Mouse (Mus musculus) layer of hippocampus, adult 8-10 months (tissue): ENCODE data around the gene Kcnab1. TPM values are rescaled to one million over a fixed set of nuclear protein-coding genes. Genes with fewer than 3 reads are reported as not detected.
"Not testable (repeated sequence)": the region's sequence is repeated elsewhere in the genome, so short reads cannot be mapped to it uniquely, and the experiment has no call there.

Source experiments
- DNase-seq, 2 experiments: peaks; one replicate each; pipeline ENCODE4 v3.0.0; 2022; ENCODE audit warnings: low spot score in 2 of 2
- total RNA-seq, 4 experiments: library from RNA; stranded (reverse); gene quantifications; 2 replicates each; pipeline ENCODE4 v1.2.4; 2022

Kcnab1 gene
- total RNA-seq, 4 experiments from 2014 or later = 146 to 154 (median 147) TPM

- peak in 1 of 2 experiments; percentile 44 for DNase-seq
These were observed 254.3 kb downstream of the Kcnab1 start for GRCm38 (mm10) chr3:65363438-65363837.

- DNase-seq = no peak
These were observed 256.0 kb downstream of the Kcnab1 start for GRCm38 (mm10) chr3:65365184-65365583.

- no peak for DNase-seq
These were observed 256.9 kb downstream of the Kcnab1 start for GRCm38 (mm10) chr3:65365921-65366710.

- no peak for DNase-seq
These were observed 258.8 kb downstream of the Kcnab1 start for GRCm38 (mm10) chr3:65367944-65368343.

GRCm38 (mm10) chr3:65372552-65372951 is 263.4 kb downstream of the Kcnab1 start:
- DNase-seq = no peak

DNA sequence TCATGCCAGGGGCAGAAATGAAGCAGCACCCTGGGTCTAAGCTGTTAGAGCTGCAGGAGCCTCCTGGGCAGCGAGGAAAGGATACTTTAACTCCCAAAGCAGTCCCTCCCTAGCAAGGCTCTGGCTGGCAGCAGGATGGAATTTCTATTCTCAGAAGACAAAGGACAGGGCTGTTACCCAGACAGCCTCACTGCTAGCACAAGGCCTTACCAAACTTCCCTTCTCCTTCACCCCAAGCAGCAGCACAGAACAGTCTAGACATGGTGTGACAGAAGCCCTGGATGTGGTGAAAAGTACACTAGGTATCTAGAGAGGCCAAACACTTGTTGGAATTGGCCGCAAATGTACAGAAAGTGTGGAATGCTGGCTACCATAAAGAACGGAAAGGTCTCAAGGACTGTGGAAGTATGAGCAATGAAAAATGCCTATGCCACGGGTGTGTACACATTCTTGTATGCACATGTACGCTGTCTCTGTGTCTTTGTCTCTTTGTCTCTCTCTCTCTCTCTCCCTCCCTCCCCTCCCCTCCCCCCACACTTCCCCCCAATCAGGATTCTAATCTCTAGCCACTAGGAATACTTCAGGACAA is 264.5 kb downstream of the Kcnab1 start:
- DNase-seq = no peak

GRCm38 (mm10) chr3:65374729-65375128 is 265.5 kb downstream of the Kcnab1 start:
- DNase-seq = no peak

- DNase-seq = no peak
These were observed 269.5 kb downstream of the Kcnab1 start for GRCm38 (mm10) chr3:65378724-65379123.

DNA sequence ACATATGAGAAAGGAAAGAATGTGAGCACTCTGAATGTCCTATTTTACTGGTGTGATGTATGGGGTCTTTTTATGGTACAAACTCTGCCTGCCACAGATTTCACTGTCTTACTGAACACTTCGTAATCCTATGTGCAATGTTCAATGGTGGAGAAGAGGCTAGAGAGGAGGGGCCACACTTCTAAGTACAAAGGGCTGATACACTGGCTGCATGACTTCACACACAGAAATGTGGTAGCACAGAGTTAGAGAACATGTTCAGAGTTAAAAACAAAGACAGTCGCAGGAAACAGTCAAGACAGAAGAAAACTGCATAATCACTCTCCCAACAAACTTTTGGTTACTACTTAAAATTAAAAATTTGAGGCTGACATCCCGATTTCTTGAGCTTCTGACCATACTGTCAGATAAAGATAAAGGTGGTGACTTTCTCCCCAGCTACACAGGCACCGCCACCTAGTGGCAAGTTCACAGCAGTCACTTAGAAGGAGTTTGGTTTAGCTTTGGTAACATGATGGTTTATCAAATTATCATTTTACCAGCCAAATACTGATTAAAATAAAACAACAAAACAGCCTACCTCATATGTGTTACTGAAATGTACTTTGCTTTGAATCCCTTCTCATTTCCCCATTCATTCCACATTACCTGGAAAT is 270.8 kb downstream of the Kcnab1 start:
- DNase-seq = no peak

GRCm38 (mm10) chr3:65381094-65381493 is 271.9 kb downstream of the Kcnab1 start:
- DNase-seq = no peak

DNA sequence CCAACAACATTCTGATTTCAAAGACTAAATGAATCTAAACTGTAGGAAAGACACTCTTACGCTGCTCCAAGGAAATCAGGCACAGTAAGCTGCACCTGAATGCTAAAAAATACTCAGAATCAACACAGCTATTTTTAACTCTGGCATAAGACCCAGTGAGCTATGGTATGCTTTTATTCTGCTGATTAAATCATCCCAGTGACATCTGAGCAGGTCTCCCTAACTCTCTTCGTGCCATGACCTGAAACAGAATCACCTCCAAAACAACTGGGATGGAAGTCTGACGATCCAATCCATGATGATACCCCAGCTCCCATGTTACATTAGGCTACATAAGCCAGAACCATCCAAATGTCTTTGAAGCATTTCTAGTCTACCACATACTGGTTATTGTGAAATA is 275.2 kb downstream of the Kcnab1 start:
- no peak for DNase-seq

DNA sequence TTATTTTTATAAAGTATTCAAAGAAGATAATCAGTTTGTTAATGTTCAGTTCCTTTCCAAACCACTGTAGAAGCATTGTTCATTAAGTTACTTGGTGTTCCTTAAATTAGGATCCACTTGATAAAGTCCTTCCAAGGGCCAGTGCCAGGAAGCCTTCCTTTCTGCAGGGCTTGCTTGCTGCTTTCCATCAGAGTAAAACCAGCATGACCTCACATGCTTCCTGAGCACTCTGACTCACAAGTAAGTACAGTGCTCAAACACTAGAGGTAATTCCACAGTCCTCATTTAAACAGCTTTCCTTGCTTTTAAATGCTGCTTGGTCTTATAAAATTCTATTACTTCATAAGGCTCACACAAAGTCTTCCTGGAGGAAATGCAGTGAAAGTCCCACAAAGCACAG is 276.6 kb downstream of the Kcnab1 start:
- DNase-seq = no peak

- DNase-seq = no peak
These were observed 282.1 kb downstream of the Kcnab1 start for GRCm38 (mm10) chr3:65391222-65391783.

GRCm38 (mm10) chr3:65391784-65392420 is 282.7 kb downstream of the Kcnab1 start:
- DNase-seq = no peak

DNA sequence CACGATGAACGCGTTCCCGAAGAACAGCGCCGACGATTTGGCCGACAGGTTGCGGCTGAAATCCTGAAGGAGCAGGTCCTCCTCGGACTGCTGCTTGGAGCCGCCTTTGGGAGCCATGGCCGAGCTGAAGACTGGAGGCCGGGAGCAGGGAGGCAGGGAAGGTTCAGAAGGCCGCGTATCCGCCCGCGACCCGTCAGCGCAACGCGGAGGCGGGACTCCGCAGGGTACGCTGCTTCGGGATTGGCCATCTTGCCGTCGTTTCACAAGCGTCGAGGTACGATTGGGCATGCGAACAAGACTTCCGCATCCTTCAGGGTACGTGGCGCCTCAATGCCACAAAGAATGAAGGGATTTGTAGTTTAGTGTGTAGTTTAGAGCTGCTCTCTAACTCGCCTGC is 283.2 kb downstream of the Kcnab1 start, which contains the start of gene Ssr3:
TSS of gene Ssr3 (minus strand) at position 203 of the 397 bp plus-strand sequence.
- DNase-seq = peak; percentile 97 to 98

DNA sequence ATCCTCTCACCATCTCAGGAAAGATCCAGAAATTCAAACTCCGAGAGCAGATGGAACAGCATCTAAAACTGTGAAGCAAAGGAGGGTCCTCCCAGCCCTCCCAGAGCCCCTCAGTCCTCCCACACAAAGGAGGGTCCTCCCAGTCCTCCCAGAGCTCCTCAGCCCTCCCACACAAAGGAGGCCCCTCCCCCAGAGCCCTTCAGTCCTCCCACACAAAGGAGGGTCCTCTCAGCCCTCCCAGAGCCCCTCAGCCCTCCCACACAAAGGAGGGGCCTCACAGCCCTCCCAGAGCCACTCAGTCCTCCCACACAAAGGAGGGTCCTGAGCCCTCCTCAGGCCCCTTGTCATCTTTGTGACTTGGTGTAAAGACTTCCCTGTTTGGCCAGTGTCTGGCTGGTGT is 285.9 kb downstream of the Kcnab1 start:
- DNase-seq = not testable (repeated sequence)

DNA sequence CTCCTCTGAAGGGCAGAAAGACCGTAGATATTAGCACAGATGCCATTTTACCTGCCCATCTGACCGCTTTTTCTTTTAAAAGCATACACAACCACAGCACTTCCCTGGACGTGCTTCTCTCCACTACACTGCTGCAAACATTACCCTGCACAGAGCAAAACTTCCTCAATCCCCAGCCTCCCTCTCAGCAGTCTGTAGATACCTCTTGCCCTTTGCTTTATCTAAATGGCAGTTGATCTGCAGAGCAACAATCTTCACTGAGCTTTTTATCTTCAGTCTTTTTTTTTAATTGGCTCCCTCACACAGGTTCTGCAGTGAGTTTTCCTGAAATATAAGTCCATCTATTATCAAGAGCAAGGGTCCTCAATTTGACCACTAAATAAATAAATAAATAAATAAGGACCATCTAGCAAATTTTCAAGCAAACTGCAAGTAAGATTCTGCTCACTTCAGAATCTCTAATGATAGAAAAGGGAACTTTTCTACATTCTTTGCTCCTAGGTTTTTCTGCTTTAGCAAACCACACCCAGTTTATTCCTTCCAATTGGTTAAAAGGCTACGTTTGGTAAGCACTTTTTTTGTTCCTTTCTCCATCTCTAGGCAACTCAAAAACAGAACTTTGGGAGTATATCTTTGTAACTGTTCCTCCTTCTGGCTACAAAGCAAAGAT is 287.8 kb downstream of the Kcnab1 start:
- no peak for DNase-seq

GRCm38 (mm10) chr3:65397566-65397965 is 288.4 kb downstream of the Kcnab1 start:
- no peak for DNase-seq

DNA sequence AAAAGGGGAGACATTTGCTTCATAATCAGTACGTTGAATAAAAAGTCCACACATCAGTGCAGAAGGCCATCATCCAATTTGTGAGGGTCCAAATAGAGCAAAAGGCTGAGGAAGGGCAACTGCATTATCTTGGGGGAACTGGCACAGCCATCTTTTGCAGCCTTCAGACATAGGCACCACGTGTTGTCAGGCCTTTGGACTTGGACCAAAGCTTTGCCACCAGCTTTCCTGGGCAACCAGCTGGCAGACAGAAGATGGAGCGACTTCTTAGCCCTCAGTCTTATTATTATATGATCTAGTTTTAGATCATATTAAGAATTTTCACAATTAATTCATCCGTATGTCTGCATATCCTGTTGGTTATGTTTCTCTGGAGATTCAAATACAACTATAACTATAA is 296.6 kb downstream of the Kcnab1 start:
- no peak for DNase-seq

- DNase-seq = no peak
These were observed 298.7 kb downstream of the Kcnab1 start for GRCm38 (mm10) chr3:65407891-65408290.

GRCm38 (mm10) chr3:65416571-65416970 is 307.4 kb downstream of the Kcnab1 start:
- DNase-seq = no peak
